Mouse (Mus musculus) kidney, embryonic 15.5 days (tissue): ENCODE results near the gene Socs2. TPM values are rescaled to one million over a fixed set of nuclear protein-coding genes. Genes with fewer than 3 reads are reported as not detected.

Experiments used
- ATAC-seq: fragments of 200-750 bp; cut with Nextera tagmentation; replicated peaks from 2 replicates; pipeline ENCODE4 v1.8.0; 2017; ENCODE audit warnings: moderate TSS enrichment; ENCODE audit not compliant: low FRiP score
- H3K27ac ChIP-seq: fragments of 300-500 bp; sonication (generic); 2 replicates; pipeline ENCODE4 v1.5.1; 2015; ENCODE audit warnings: mild to moderate bottlenecking, inconsistent platforms
- H3K27me3 ChIP-seq: fragments of 300-500 bp; sonication (generic); 2 replicates; pipeline ENCODE4 v1.6.1; 2015; ENCODE audit warnings: inconsistent platforms
- H3K36me3 ChIP-seq: fragments of 300-500 bp; sonication (generic); 2 replicates; pipeline ENCODE4 v1.6.1; 2015; ENCODE audit warnings: inconsistent platforms
- H3K4me1 ChIP-seq: fragments of 300-500 bp; sonication (generic); 2 replicates; pipeline ENCODE4 v1.6.1; 2015; ENCODE audit warnings: inconsistent platforms
- H3K4me2 ChIP-seq: fragments of 300-500 bp; sonication (generic); 2 replicates; pipeline ENCODE4 v1.6.1; 2015; ENCODE audit warnings: moderate library complexity, mild to moderate bottlenecking, inconsistent platforms
- H3K4me3 ChIP-seq: fragments of 300-500 bp; sonication (generic); replicated peaks from 2 replicates; pipeline ENCODE4 v1.5.1; 2015; ENCODE audit warnings: mild to moderate bottlenecking, inconsistent platforms
- H3K9ac ChIP-seq: fragments of 300-500 bp; sonication (generic); 2 replicates; pipeline ENCODE4 v1.6.1; 2015; ENCODE audit warnings: mild to moderate bottlenecking, inconsistent platforms
- H3K9me3 ChIP-seq: fragments of 300-500 bp; sonication (generic); replicated peaks from 2 replicates; pipeline ENCODE4 v1.6.1; 2016; ENCODE audit warnings: inconsistent platforms
- WGBS: fragments of 180-500 bp; shearing (Covaris S2); methylation state at CpG from one replicate; pipeline ENCODE4 v1.1.7; 2015; ENCODE audit warnings: mixed read lengths; 5-methylcytosine and 5-hydroxymethylcytosine counted together
- polyA plus RNA-seq: library from polyadenylated mRNA; unstranded; fragments of >200 nt; fragmentation: Nextera tagmentation; extraction: Ambion mirVana; gene quantifications from 2 replicates; pipeline ENCODE4 v1.2.1, GENCODE M21; 2015

The Socs2 gene
- polyA plus RNA-seq = 26.2 and 28.5 TPM in 2 replicates

- Histone ChIP-seq H3K27me3 (peaks cover 44% of the 10 kb centered on the region), H3K36me3 (no peaks in the 10 kb centered on the region), H3K27ac (peak within 1 kb of the TSS; percentile 86)
Measured at GRCm38 (mm10) chr10:95416685-95417495, at the start of gene Socs2. TSS of gene Socs2 (minus strand) at chr10:95417180.

DNA sequence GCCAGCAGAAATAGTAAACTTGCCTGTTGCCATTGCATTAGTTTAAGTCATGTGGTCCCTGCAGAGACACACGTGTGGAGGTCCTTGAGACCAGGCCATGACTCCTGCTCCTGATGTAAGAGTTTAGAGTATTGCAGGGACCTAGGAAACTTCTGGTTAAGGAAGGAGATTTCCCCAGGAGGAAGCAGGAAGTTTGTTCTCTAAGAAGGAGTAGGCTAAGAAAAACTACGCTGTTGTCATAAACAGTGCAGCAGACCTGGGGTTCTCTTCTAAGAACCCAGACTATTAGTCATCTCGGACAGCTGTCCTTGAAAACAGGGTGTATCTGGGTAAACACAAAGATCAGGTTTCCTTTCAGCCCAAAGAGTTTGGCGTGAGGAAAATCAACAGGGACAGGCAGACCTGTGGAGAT, 48.5 kb upstream of the Socs2 start:
- ATAC-seq = no peak
- no peak overlapping the region for H3K27ac ChIP-seq

More at GRCm38 (mm10) chr10:95416685-95417495, at the start of gene Socs2:
- Histone ChIP-seq H3K4me3 (peak within 1 kb of the TSS; percentile 68), H3K4me2 (peak within 1 kb of the TSS; percentile 94), H3K4me1 (peaks cover 32% of the 10 kb centered on the region), H3K9ac (peak within 1 kb of the TSS; percentile 59), H3K9me3 (no peaks in the 10 kb centered on the region)
- peak; percentile 87 for ATAC-seq
- under 1% methylated on average over 65 of the region's 66 CpGs for WGBS

DNA sequence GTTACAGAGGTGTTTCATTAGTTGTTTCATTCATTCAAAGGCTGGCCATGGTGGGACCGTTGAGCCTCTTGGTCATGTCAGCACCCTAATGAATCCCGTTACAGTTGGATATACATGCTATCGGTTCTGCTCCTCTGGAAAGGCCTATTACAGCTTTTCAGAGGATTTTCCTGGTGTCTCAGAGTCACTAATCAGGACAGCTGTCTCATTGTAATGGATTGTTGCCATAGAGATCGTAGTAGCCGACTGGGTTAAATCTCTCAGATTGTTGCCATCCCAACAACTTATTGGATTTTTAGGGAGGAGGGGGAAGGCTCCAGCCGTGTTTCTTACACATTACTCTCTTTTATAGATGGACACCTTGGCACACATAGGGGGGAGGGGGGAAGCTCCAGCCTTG, 47.5 kb upstream of the Socs2 start:
- Histone ChIP-seq H3K4me2 (no peak overlapping the region), H3K27me3 (no peaks in the 10 kb centered on the region), H3K9ac (no peak overlapping the region), H3K4me1 (0 out of 2 replicates have a peak, but pooled peaks cover 2% of the 10 kb centered on the region), H3K27ac (no peak overlapping the region), H3K36me3 (no peaks in the 10 kb centered on the region), H3K4me3 (no peak overlapping the region), H3K9me3 (no peaks in the 10 kb centered on the region)
- no peak for ATAC-seq
- WGBS = 79% methylated on average over 6 of the region's 6 CpGs

More for the DNA sequence above, 48.5 kb upstream of the Socs2 start:
- WGBS = 26% methylated on average over 4 of the region's 4 CpGs
- Histone ChIP-seq H3K9ac (no peak overlapping the region), H3K4me3 (no peak overlapping the region), H3K9me3 (no peaks in the 10 kb centered on the region), H3K4me2 (no peak overlapping the region), H3K36me3 (no peaks in the 10 kb centered on the region), H3K4me1 (0 out of 2 replicates have a peak, but pooled peaks cover 2% of the 10 kb centered on the region), H3K27me3 (no peaks in the 10 kb centered on the region)

- Histone ChIP-seq H3K27ac (no peak overlapping the region), H3K27me3 (no peaks in the 10 kb centered on the region), H3K4me2 (no peak overlapping the region), H3K4me1 (0 out of 2 replicates have a peak, but pooled peaks cover 2% of the 10 kb centered on the region), H3K9ac (no peak overlapping the region), H3K4me3 (no peak overlapping the region), H3K9me3 (no peaks in the 10 kb centered on the region), H3K36me3 (no peaks in the 10 kb centered on the region)
- 63% methylated on average over 1 of the region's 1 CpGs for WGBS
- no peak for ATAC-seq
Measured at GRCm38 (mm10) chr10:95462231-95462630, 45.3 kb upstream of the Socs2 start.

DNA sequence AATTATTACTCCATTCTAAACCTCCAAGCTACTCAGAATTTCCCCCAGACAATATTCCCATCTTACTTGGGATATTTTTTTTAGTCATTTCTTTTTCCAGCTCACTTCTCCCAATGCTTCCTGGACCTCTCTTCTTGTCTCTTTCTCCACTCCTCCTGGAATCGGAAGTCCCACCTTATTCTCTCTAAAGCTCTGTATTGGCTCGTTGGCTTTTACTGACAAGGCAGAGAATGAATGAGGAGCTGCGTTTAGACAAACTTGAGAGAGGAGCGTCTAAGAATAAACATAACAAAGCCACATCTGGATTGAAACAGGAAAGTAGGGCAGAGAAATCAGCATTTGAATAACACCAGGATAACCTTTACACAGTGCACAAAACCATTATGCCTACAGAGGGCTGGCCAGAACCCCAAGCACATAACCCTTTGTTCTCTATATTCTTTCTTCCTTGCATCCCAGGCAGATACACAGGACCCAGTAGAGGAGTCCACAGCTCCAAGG, 44.1 kb upstream of the Socs2 start:
- no peaks in the 10 kb centered on the region for H3K9me3 ChIP-seq
- H3K4me2 ChIP-seq = no peak overlapping the region
- H3K4me3 ChIP-seq = no peak overlapping the region
- 0 out of 2 replicates have a peak, but pooled peaks cover 2% of the 10 kb centered on the region for H3K4me1 ChIP-seq
- H3K27me3 ChIP-seq = no peaks in the 10 kb centered on the region
- no peaks in the 10 kb centered on the region for H3K36me3 ChIP-seq
- no peak overlapping the region for H3K9ac ChIP-seq
- H3K27ac ChIP-seq = no peak overlapping the region
- 74% methylated on average over 4 of the region's 4 CpGs for WGBS
- no peak for ATAC-seq

- ATAC-seq = no peak
- Histone ChIP-seq H3K9ac (no peak overlapping the region), H3K27ac (no peak overlapping the region), H3K9me3 (no peaks in the 10 kb centered on the region), H3K4me2 (no peak overlapping the region), H3K4me3 (no peak overlapping the region), H3K4me1 (no peaks in the 10 kb centered on the region), H3K36me3 (no peaks in the 10 kb centered on the region), H3K27me3 (no peaks in the 10 kb centered on the region)
- WGBS = 80% methylated on average over 9 of the region's 9 CpGs
Measured at GRCm38 (mm10) chr10:95458050-95458806, 41.2 kb upstream of the Socs2 start.

- no peak overlapping the region for H3K9ac ChIP-seq
- no peaks in the 10 kb centered on the region for H3K9me3 ChIP-seq
- H3K27ac ChIP-seq = no peak overlapping the region
- no peak overlapping the region for H3K4me2 ChIP-seq
- no peaks in the 10 kb centered on the region for H3K4me1 ChIP-seq
- H3K36me3 ChIP-seq = no peaks in the 10 kb centered on the region
- no peak for ATAC-seq
- no peak overlapping the region for H3K4me3 ChIP-seq
- WGBS = 84% methylated on average over 8 of the region's 8 CpGs
- H3K27me3 ChIP-seq = no peaks in the 10 kb centered on the region
Measured at GRCm38 (mm10) chr10:95457367-95458049, 40.5 kb upstream of the Socs2 start.

GRCm38 (mm10) chr10:95456103-95456502, 39.1 kb upstream of the Socs2 start:
- H3K4me2 ChIP-seq = no peak overlapping the region
- no peak overlapping the region for H3K27ac ChIP-seq
- H3K9me3 ChIP-seq = no peaks in the 10 kb centered on the region
- no peaks in the 10 kb centered on the region for H3K4me1 ChIP-seq
- H3K36me3 ChIP-seq = no peaks in the 10 kb centered on the region
- H3K9ac ChIP-seq = no peak overlapping the region
- ATAC-seq = no peak
- 65% methylated on average over 2 of the region's 2 CpGs for WGBS
- H3K27me3 ChIP-seq = no peaks in the 10 kb centered on the region
- H3K4me3 ChIP-seq = no peak overlapping the region

- 88% methylated on average over 5 of the region's 5 CpGs for WGBS
Measured at GRCm38 (mm10) chr10:95453282-95453681, 36.3 kb upstream of the Socs2 start.

DNA sequence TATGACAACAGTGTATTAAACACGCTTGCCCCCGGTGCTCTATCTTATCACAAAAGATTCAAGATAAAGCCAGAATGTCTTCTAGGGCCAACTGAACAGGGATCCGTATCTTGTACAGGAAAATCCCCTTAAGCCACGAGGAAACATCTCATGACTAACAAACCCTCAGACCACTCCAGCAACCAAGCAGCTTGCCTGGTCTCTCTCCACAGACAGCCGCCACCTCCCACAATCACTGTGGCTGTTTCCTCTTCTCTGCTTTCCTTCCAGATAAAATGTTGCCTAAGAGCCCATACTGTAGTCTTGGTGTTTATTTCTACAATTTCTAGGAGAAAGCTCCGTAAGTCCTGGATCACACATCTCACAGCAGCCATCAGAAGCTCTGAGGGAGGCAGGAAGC, 32.1 kb upstream of the Socs2 start:
- no peak for ATAC-seq
- H3K4me2 ChIP-seq = no peak overlapping the region
- H3K36me3 ChIP-seq = no peaks in the 10 kb centered on the region
- 84% methylated on average over 6 of the region's 6 CpGs for WGBS
- H3K9ac ChIP-seq = no peak overlapping the region
- no peaks in the 10 kb centered on the region for H3K9me3 ChIP-seq
- no peak overlapping the region for H3K27ac ChIP-seq
- H3K4me1 ChIP-seq = no peaks in the 10 kb centered on the region
- no peaks in the 10 kb centered on the region for H3K27me3 ChIP-seq
- H3K4me3 ChIP-seq = no peak overlapping the region

More at GRCm38 (mm10) chr10:95453282-95453681, 36.3 kb upstream of the Socs2 start:
- H3K36me3 ChIP-seq = no peaks in the 10 kb centered on the region
- H3K4me2 ChIP-seq = no peak overlapping the region
- no peaks in the 10 kb centered on the region for H3K4me1 ChIP-seq
- H3K27me3 ChIP-seq = no peaks in the 10 kb centered on the region
- H3K27ac ChIP-seq = no peak overlapping the region
- no peaks in the 10 kb centered on the region for H3K9me3 ChIP-seq
- H3K9ac ChIP-seq = no peak overlapping the region
- no peak overlapping the region for H3K4me3 ChIP-seq
- ATAC-seq = no peak

DNA sequence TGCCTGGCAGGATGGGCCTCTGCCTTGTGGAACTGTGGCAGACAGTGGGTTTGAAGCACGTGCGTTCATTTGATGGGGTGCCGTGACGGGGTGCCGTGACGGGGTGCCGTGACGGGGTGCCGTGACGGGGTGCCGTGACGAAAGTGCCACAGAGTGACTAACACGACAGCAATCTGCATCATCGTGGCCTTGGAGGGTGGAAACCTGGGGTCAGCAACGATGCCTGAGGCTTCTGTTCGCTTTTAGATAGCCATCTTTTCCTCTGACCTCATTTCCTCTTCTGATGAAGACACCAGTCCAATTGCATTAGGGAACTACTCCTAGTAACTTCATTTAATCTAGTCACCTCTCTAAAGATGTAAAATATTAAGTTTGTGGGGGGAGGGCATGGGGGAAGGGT, 31.0 kb upstream of the Socs2 start:
- Histone ChIP-seq H3K36me3 (no peaks in the 10 kb centered on the region), H3K9ac (no peak overlapping the region), H3K27me3 (no peaks in the 10 kb centered on the region), H3K4me2 (no peak overlapping the region), H3K27ac (no peak overlapping the region), H3K4me1 (no peaks in the 10 kb centered on the region), H3K9me3 (no peaks in the 10 kb centered on the region), H3K4me3 (no peak overlapping the region)
- 85% methylated on average over 16 of the region's 16 CpGs for WGBS
- ATAC-seq = no peak
